Mouse (Mus musculus): ENCODE data around the gene Pop7. TPM values are rescaled to one million over a fixed set of nuclear protein-coding genes. Genes with fewer than 3 reads are reported as not detected.

Gene Pop7
- total and polyA plus RNA-seq, 2 experiments from 2014 or later, result 40.1 to 40.6 TPM

GRCm38 (mm10) chr5:137534762-137535161 is 32.4 kb upstream of the Pop7 start:
- Histone ChIP-seq H3K9me3 (replicated peaks; ENCODE audit: control insufficient read depth, low read length) (no peaks in the 10 kb centered on the region), H3K36me3 (replicated peaks; ENCODE audit: control insufficient read depth, insufficient read depth, low read length) (peaks cover 5% of the 10 kb centered on the region), H3K27ac (ENCODE audit: low read depth) (no peak overlapping the region), H3K4me1 (ENCODE audit: control insufficient read depth, insufficient read depth) (peaks cover 11% of the 10 kb centered on the region), H3K4me2 (ENCODE audit: low read depth, low read length) (no peak overlapping the region), H3K27me3 (ENCODE audit: control insufficient read depth, insufficient read depth, low read length) (no peaks in the 10 kb centered on the region), H3K4me3 (ENCODE audit: low read depth, low read length) (no peak overlapping the region), H3K9ac (replicated peaks; ENCODE audit: low read depth, low read length) (no peak overlapping the region)
- WGBS, result 93% methylated on average over 3 of the region's 3 CpGs
- no peak for ATAC-seq (ENCODE audit: insufficient read depth, low read depth)
- TF ChIP-seq CTCF (IDR thresholded peaks at IDR 0.05; ENCODE audit: low read depth), result no peak
- TF ChIP-seq EP300 (IDR thresholded peaks at IDR 0.05; ENCODE audit: low read depth), result no peak
- DNase-seq (ENCODE audit: low spot score), result no peak

- H3K9ac ChIP-seq (replicated peaks; ENCODE audit: low read depth, low read length), result peak within 1 kb of the TSS; percentile 73
- peak; percentile 85 for ATAC-seq (ENCODE audit: insufficient read depth, low read depth)
- peak within 1 kb of the TSS; percentile 94 for H3K27ac ChIP-seq (ENCODE audit: low read depth)
- H3K4me3 ChIP-seq (ENCODE audit: low read depth, low read length), result peak within 1 kb of the TSS; percentile 93
- WGBS, result under 1% methylated on average over 40 of the region's 40 CpGs
- DNase-seq (ENCODE audit: low spot score), result peak; percentile 97
- H3K9me3 ChIP-seq (replicated peaks; ENCODE audit: control insufficient read depth, low read length), result no peaks in the 10 kb centered on the region
- peaks cover 6% of the 10 kb centered on the region; the same call in 1 of the 2 replicates for H3K4me1 ChIP-seq (ENCODE audit: control insufficient read depth, insufficient read depth)
- TF ChIP-seq CTCF (IDR thresholded peaks at IDR 0.05; ENCODE audit: low read depth) (no peak), EP300 (IDR thresholded peaks at IDR 0.05; ENCODE audit: low read depth) (peak; percentile 82)
- peaks cover 19% of the 10 kb centered on the region for H3K36me3 ChIP-seq (replicated peaks; ENCODE audit: control insufficient read depth, insufficient read depth, low read length)
- H3K27me3 ChIP-seq (ENCODE audit: control insufficient read depth, insufficient read depth, low read length), result no peaks in the 10 kb centered on the region
- H3K4me2 ChIP-seq (ENCODE audit: low read depth, low read length), result peak within 1 kb of the TSS; percentile 93
Measured at GRCm38 (mm10) chr5:137533117-137533827, 31.0 kb upstream of the Pop7 start, which contains the start of the genes Epo and Gnb2. Gene Epo, minus strand, starts transcription at chr5:137533242. Gene Gnb2, minus strand, starts transcription at chr5:137533510.

GRCm38 (mm10) chr5:137532808-137533116 is 30.4 kb upstream of the Pop7 start:
- peak; percentile 20 for ATAC-seq (ENCODE audit: insufficient read depth, low read depth)
- H3K4me3 ChIP-seq (ENCODE audit: low read depth, low read length), result peak overlapping the region; percentile 93
- no peaks in the 10 kb centered on the region for H3K9me3 ChIP-seq (replicated peaks; ENCODE audit: control insufficient read depth, low read length)
- no peak for DNase-seq (ENCODE audit: low spot score)
- H3K27me3 ChIP-seq (ENCODE audit: control insufficient read depth, insufficient read depth, low read length), result no peaks in the 10 kb centered on the region
- TF ChIP-seq EP300 (IDR thresholded peaks at IDR 0.05; ENCODE audit: low read depth) (no peak), CTCF (IDR thresholded peaks at IDR 0.05; ENCODE audit: low read depth) (no peak)
- peak overlapping the region; percentile 93 for H3K4me2 ChIP-seq (ENCODE audit: low read depth, low read length)
- H3K27ac ChIP-seq (ENCODE audit: low read depth), result peak overlapping the region; percentile 94
- H3K36me3 ChIP-seq (replicated peaks; ENCODE audit: control insufficient read depth, insufficient read depth, low read length), result peaks cover 25% of the 10 kb centered on the region
- H3K4me1 ChIP-seq (ENCODE audit: control insufficient read depth, insufficient read depth), result peaks cover 6% of the 10 kb centered on the region; the same call in 1 of the 2 replicates
- under 1% methylated on average over 11 of the region's 12 CpGs for WGBS
- peak overlapping the region; percentile 73 for H3K9ac ChIP-seq (replicated peaks; ENCODE audit: low read depth, low read length)

GRCm38 (mm10) chr5:137532131-137532807 is 30.0 kb upstream of the Pop7 start:
- no peak for DNase-seq (ENCODE audit: low spot score)
- Histone ChIP-seq H3K27ac (ENCODE audit: low read depth) (peak overlapping the region; percentile 94), H3K9me3 (replicated peaks; ENCODE audit: control insufficient read depth, low read length) (no peaks in the 10 kb centered on the region), H3K36me3 (replicated peaks; ENCODE audit: control insufficient read depth, insufficient read depth, low read length) (peaks cover 30% of the 10 kb centered on the region), H3K27me3 (ENCODE audit: control insufficient read depth, insufficient read depth, low read length) (no peaks in the 10 kb centered on the region), H3K9ac (replicated peaks; ENCODE audit: low read depth, low read length) (peak overlapping the region; percentile 73), H3K4me2 (ENCODE audit: low read depth, low read length) (peak overlapping the region; percentile 93), H3K4me3 (ENCODE audit: low read depth, low read length) (peak overlapping the region; percentile 93), H3K4me1 (ENCODE audit: control insufficient read depth, insufficient read depth) (peaks cover 6% of the 10 kb centered on the region; the same call in 1 of the 2 replicates)
- TF ChIP-seq CTCF (IDR thresholded peaks at IDR 0.05; ENCODE audit: low read depth), result no peak
- ATAC-seq (ENCODE audit: insufficient read depth, low read depth), result no peak
- 0% methylated on average over 19 of the region's 19 CpGs for WGBS

- no peaks in the 10 kb centered on the region for H3K9me3 ChIP-seq (replicated peaks; ENCODE audit: control insufficient read depth, low read length)
Measured at GRCm38 (mm10) chr5:137531414-137532130, 29.3 kb upstream of the Pop7 start.

More at GRCm38 (mm10) chr5:137531414-137532130, 29.3 kb upstream of the Pop7 start:
- Histone ChIP-seq H3K9ac (replicated peaks; ENCODE audit: low read depth, low read length) (peak overlapping the region; percentile 73), H3K27ac (ENCODE audit: low read depth) (peak overlapping the region; percentile 94), H3K4me1 (ENCODE audit: control insufficient read depth, insufficient read depth) (peaks cover 6% of the 10 kb centered on the region; the same call in 1 of the 2 replicates), H3K4me2 (ENCODE audit: low read depth, low read length) (peak overlapping the region; percentile 93), H3K36me3 (replicated peaks; ENCODE audit: control insufficient read depth, insufficient read depth, low read length) (peaks cover 36% of the 10 kb centered on the region), H3K27me3 (ENCODE audit: control insufficient read depth, insufficient read depth, low read length) (no peaks in the 10 kb centered on the region), H3K4me3 (ENCODE audit: low read depth, low read length) (peak overlapping the region; percentile 93)
- TF ChIP-seq EP300 (IDR thresholded peaks at IDR 0.05; ENCODE audit: low read depth), result no peak
- DNase-seq (ENCODE audit: low spot score) (no peak), ATAC-seq (ENCODE audit: insufficient read depth, low read depth) (peak; percentile 3; the same call in 1 of the 2 replicates)
- under 1% methylated on average over 50 of the region's 51 CpGs for WGBS
